Mouse (Mus musculus) left cerebral cortex, adult 9 months (tissue): ENCODE data around the gene Trdn.

ENCODE experiments used
- DNase-seq, 2 experiments: peaks; one replicate each; pipeline ENCODE4 v3.0.0; 2022; ENCODE audit warnings: low spot score in 2 of 2

Gene Trdn

GRCm38 (mm10) chr10:33370534-33370933, 290.2 kb downstream of the Trdn start:
- no peak for DNase-seq

DNA sequence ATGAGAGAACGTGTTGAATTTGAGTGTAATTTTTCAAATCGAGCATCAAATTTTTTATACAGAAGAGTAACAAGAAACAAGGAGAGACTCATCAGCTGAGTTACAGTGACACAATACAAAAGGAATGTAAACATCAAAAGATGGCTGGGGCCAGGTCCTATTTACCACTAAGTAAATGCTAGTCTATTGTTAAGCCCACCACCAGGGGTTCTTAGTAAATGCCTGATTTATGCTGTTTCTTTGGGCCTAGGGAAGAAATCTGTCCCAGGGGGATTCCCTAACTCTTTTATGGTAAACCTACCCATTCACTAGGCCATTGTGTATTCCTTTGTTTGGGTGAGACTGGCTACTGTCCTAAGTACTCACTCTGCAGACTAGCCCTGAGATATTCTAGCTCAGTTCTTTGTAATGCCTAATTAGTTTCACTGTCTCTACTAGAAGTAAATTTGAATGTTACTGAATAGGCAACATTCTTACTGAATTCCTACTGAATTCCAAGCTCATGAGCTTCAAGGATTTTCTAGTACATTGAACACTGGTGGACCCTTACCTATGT, 295.2 kb downstream of the Trdn start:
- DNase-seq: no peak
